Comparison of ENCODE assay signal across 8 mouse cellular contexts in the genomic region with DNA sequence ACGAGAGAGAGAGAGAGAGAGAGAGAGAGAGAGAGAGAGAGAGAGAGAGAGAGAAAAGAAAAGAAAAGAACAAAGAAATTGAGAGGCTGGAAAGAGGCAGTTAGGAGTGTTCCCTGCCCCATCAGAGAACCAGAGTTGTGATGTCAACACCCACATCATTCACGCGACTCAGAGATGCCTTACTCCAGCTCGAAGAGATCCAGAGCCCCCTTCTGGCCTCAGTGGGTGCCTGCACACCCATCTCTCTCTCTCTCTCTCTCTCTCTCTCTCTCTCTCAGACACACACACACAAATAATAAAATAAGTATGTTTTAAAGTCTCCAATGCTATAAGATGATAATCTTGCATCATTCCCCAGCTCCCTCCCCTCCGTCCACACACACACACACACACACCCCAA. TPM values are rescaled to one million over a fixed set of nuclear protein-coding genes. Genes with fewer than 3 reads are reported as not detected.
DNase-seq lines count a peak whose midpoint lies in the region; ATAC-seq and TF ChIP-seq lines count a peak whose summit lies in the region.

No protein-coding gene starts in this region.

- no peak overlapping the region for H3K9ac ChIP-seq in heart, embryonic 14.5 days (ENCODE audit: low read length)
- no peak overlapping the region for H3K9ac ChIP-seq in ES-E14 (ENCODE audit: insufficient read depth, low read depth, low read length, poor library complexity, severe bottlenecking)
- H3K9ac ChIP-seq in limb, embryonic 11.5 days (ENCODE audit: low read length): no peak overlapping the region

- no peak for DNase-seq in heart, adult 11 months
- DNase-seq in 3134 (ENCODE audit: extremely low read depth, insufficient read length, low spot score) (peak; percentile 37), ES-E14 (ENCODE audit: low read depth, low spot score) (no peak)
- DNase-seq in embryo, embryonic 9.5 days (ENCODE audit: extremely low spot score): peak; percentile 34
- peak; percentile 54 for DNase-seq in limb, embryonic 11.5 days (ENCODE audit: low spot score)
- peak; percentile 42 to 61 for DNase-seq in spleen, adult 2 months (ENCODE audit: low read depth in 1 of 2, low spot score in 2 of 2)
- DNase-seq in neural tube, embryonic 10.5 days (ENCODE audit: extremely low spot score, low spot score): no peak

- H3K4me3 ChIP-seq in heart, embryonic 14.5 days (ENCODE audit: control insufficient read depth in 1 of 2, insufficient read depth in 1 of 2, low read depth in 1 of 2, low read length in 2 of 2): no peak overlapping the region
- no peak overlapping the region for H3K4me3 ChIP-seq in ES-E14 (ENCODE audit: insufficient read depth in 1 of 2, low read depth in 1 of 2, low read length in 2 of 2, poor library complexity in 1 of 2, severe bottlenecking in 1 of 2)
- no peak overlapping the region for H3K4me3 ChIP-seq in limb, embryonic 11.5 days (ENCODE audit: low read depth, low read length)
- H3K4me3 ChIP-seq in spleen, adult 2 months (ENCODE audit: extremely low read depth, insufficient read depth, insufficient read length): no peak overlapping the region

- 18% methylated on average over 5 of the region's 5 CpGs for WGBS in heart, embryonic 14.5 days
- WGBS in limb, embryonic 11.5 days: 17% methylated on average over 4 of the region's 5 CpGs
- 30% methylated on average over 5 of the region's 5 CpGs for WGBS in spleen, adult 2 months

- no peaks in the 10 kb centered on the region for H3K9me3 ChIP-seq in heart, embryonic 14.5 days (ENCODE audit: control insufficient read depth, low read length)
- H3K9me3 ChIP-seq in ES-E14 (ENCODE audit: control insufficient read depth, insufficient read depth, low read depth, low read length): no peaks in the 10 kb centered on the region
- H3K9me3 ChIP-seq in limb, embryonic 11.5 days (ENCODE audit: control insufficient read depth, low read length): no peaks in the 10 kb centered on the region

- H3K27me3 ChIP-seq in heart, embryonic 14.5 days (ENCODE audit: control insufficient read depth, insufficient read depth, low read length): no peaks in the 10 kb centered on the region
- H3K27me3 ChIP-seq in limb, embryonic 11.5 days (ENCODE audit: control insufficient read depth, insufficient read depth, low read length): no peaks in the 10 kb centered on the region
- H3K27me3 ChIP-seq in spleen, adult 2 months (ENCODE audit: control insufficient read depth, insufficient read depth, low read length): no peaks in the 10 kb centered on the region

- no peak for TF ChIP-seq POLR2A in spleen, adult 2 months (IDR thresholded peaks at IDR 0.05; ENCODE audit: low read depth, low read length)

- H3K4me1 ChIP-seq in heart, embryonic 14.5 days (ENCODE audit: control insufficient read depth in 2 of 2, insufficient read depth in 2 of 2, low read length in 2 of 2): no peaks in the 10 kb centered on the region
- peaks cover 2% of the 10 kb centered on the region in 2 experiments; a peak in 2 of 4 replicates for H3K4me1 ChIP-seq in ES-E14 (ENCODE audit: control insufficient read depth in 2 of 2, insufficient read depth in 2 of 2, low read length in 2 of 2, poor library complexity in 1 of 2)
- no peaks in the 10 kb centered on the region for H3K4me1 ChIP-seq in limb, embryonic 11.5 days (ENCODE audit: control insufficient read depth, insufficient read depth, low read length)
- H3K4me1 ChIP-seq in spleen, adult 2 months (ENCODE audit: control insufficient read depth, insufficient read depth, insufficient read length): peaks cover 11% of the 10 kb centered on the region; the same call in 1 of the 2 replicates

- no peak for ATAC-seq in heart, embryonic 14.5 days (ENCODE audit: insufficient number of reproducible peaks, insufficient read depth, low FRiP score, low read depth)
- ATAC-seq in limb, embryonic 11.5 days (ENCODE audit: insufficient number of reproducible peaks, low FRiP score, low TSS enrichment, low read depth): no peak

- in situ Hi-C loops in ES-E14 (cut with MboI; ENCODE audit: low sequenced_read_pairs in 2 of 2, unreplicated experiment in 2 of 2): no loop called here

- H3K4me2 ChIP-seq in heart, embryonic 14.5 days (ENCODE audit: low read length): peak overlapping the region; percentile 23; the same call in 1 of the 2 replicates
- H3K4me2 ChIP-seq in limb, embryonic 11.5 days (ENCODE audit: low read depth, severe bottlenecking): no peak overlapping the region

- peak; percentile 67; the same call in 1 of the 2 replicates for TF ChIP-seq CTCF in spleen, adult 2 months (IDR thresholded peaks at IDR 0.05; ENCODE audit: extremely low read depth, insufficient read depth, insufficient read length, insufficient replicate concordance)

- H3K27ac ChIP-seq in heart, embryonic 14.5 days (replicated peaks in 1 of 2; ENCODE audit: control insufficient read depth in 1 of 2, insufficient read depth in 1 of 2, low read depth in 2 of 2, low read length in 2 of 2): no peak overlapping the region
- H3K27ac ChIP-seq in ES-E14 (ENCODE audit: insufficient read depth, low read depth, low read length, poor library complexity, severe bottlenecking): no peak overlapping the region
- no peak overlapping the region for H3K27ac ChIP-seq in limb, embryonic 11.5 days (replicated peaks; ENCODE audit: low read depth, low read length)
- H3K27ac ChIP-seq in spleen, adult 2 months (ENCODE audit: insufficient read depth, low read length): no peak overlapping the region

- no peaks in the 10 kb centered on the region for H3K36me3 ChIP-seq in heart, embryonic 14.5 days (ENCODE audit: control insufficient read depth, insufficient read depth, low read length)
- no peaks in the 10 kb centered on the region for H3K36me3 ChIP-seq in ES-E14 (ENCODE audit: control insufficient read depth, insufficient read depth, low read length, poor library complexity, severe bottlenecking)
- no peaks in the 10 kb centered on the region for H3K36me3 ChIP-seq in limb, embryonic 11.5 days (ENCODE audit: control insufficient read depth, insufficient read depth, low read length)
- no peaks in the 10 kb centered on the region for H3K36me3 ChIP-seq in spleen, adult 2 months (ENCODE audit: control insufficient read depth, insufficient read depth, low read length)

TF ChIP-seq in ES-E14, 5 proteins besides CTCF, POLR2A, EP300 and RAD21:
- TF ChIP-seq ZC3H11A (IDR thresholded peaks at IDR 0.05; ENCODE audit: borderline replicate concordance, low read depth, low read length): peak; percentile 8; the same call in 1 of the 2 replicates
- TF ChIP-seq CHD2 (IDR thresholded peaks at IDR 0.05; ENCODE audit: low read depth, low read length): no peak

RNA-seq across cellular contexts. Expression of a gene that starts 47.6 kb away (rescaled TPM):
- 45.6 and 46.6 TPM in 2 replicates for polyA plus RNA-seq in heart, embryonic 14.5 days (2014; fragmentation: Nextera tagmentation; extraction: Ambion mirVana)
- total RNA-seq in ES-E14 (2012; rRNA removed): 33.5 and 34.5 TPM in 2 replicates
- 29.5 and 31.1 TPM in 2 replicates for polyA plus RNA-seq in limb, embryonic 11.5 days (2014; fragmentation: Nextera tagmentation; extraction: Ambion mirVana)
- 2.9 and 3.1 TPM in 2 replicates for polyA plus RNA-seq in spleen, adult 2 months (2012; rRNA removed)

Comparison
In these comparisons a context has a peak if more than half of its experiments do, and no peak if none do; other contexts are left out.
1. DNase-seq: peak in 3134 (single experiment), embryo, embryonic 9.5 days (single experiment), limb, embryonic 11.5 days (single experiment) and spleen, adult 2 months (2 of 2); none in heart, adult 11 months (single experiment), ES-E14 (single experiment) and neural tube, embryonic 10.5 days (single experiment).